Mouse (Mus musculus) limb, embryonic 14.5 days (tissue): Measurements from ENCODE around the gene Itpr2. TPM values are rescaled to one million over a fixed set of nuclear protein-coding genes. Genes with fewer than 3 reads are reported as not detected.

Experiments
- ATAC-seq: fragments of 200-750 bp; cut with Nextera tagmentation; 2 replicates; pipeline ENCODE4 v1.8.0; 2017; ENCODE audit warnings: low read depth, moderate number of reproducible peaks, moderate TSS enrichment; ENCODE audit not compliant: low FRiP score
- DNase-seq: peaks from one replicate; pipeline ENCODE4 v3.0.0-alpha.2; 2015; ENCODE audit warnings: low spot score
- H3K27ac ChIP-seq: fragments of 300-500 bp; sonication (generic); replicated peaks from 2 replicates; pipeline ENCODE4 v1.5.1; 2014; ENCODE audit warnings: low read depth, mild to moderate bottlenecking, low read length, moderate library complexity, mixed read lengths
- H3K27me3 ChIP-seq: fragments of 300-500 bp; sonication (generic); 2 replicates; pipeline ENCODE4 v1.6.1; 2014; ENCODE audit warnings: low read length, mixed read lengths; ENCODE audit not compliant: control insufficient read depth, insufficient read depth
- H3K36me3 ChIP-seq: fragments of 300-500 bp; sonication (generic); 2 replicates; pipeline ENCODE4 v1.6.1; 2014; ENCODE audit warnings: mild to moderate bottlenecking, low read length, moderate library complexity, mixed read lengths; ENCODE audit not compliant: control insufficient read depth, insufficient read depth
- H3K4me1 ChIP-seq: fragments of 300-500 bp; sonication (generic); 2 replicates; pipeline ENCODE4 v1.6.1; 2014; ENCODE audit warnings: antibody characterized with exemption, low read length, mixed read lengths; ENCODE audit not compliant: control insufficient read depth, insufficient read depth
- H3K4me2 ChIP-seq: fragments of 300-500 bp; sonication (generic); replicated peaks from 2 replicates; pipeline ENCODE4 v1.6.1; 2014; ENCODE audit warnings: low read depth, mild to moderate bottlenecking, low read length, moderate library complexity; ENCODE audit not compliant: severe bottlenecking
- H3K4me3 ChIP-seq: fragments of 300-500 bp; sonication (generic); replicated peaks from 2 replicates; pipeline ENCODE4 v1.5.1; 2014; ENCODE audit warnings: low read length
- H3K9ac ChIP-seq: fragments of 300-500 bp; sonication (generic); 2 replicates; pipeline ENCODE4 v1.6.1; 2014; ENCODE audit warnings: mild to moderate bottlenecking, low read depth, low read length, moderate library complexity; ENCODE audit not compliant: severe bottlenecking
- H3K9me3 ChIP-seq: fragments of 300-500 bp; sonication (generic); 2 replicates; pipeline ENCODE4 v1.6.1; 2016; ENCODE audit warnings: low read length; ENCODE audit not compliant: control insufficient read depth
- POLR2A ChIP-seq: fragments of 200-500 bp; IDR thresholded peaks from 2 replicates; pipeline ENCODE4 v1.8.0; 2012; ENCODE audit warnings: inconsistent platforms, mild to moderate bottlenecking, moderate library complexity, borderline replicate concordance; ENCODE audit not compliant: insufficient read depth, insufficient read length; ENCODE audit errors: extremely low read depth
- WGBS: fragments of 180-500 bp; shearing (Covaris S2); extraction: QIAGEN DNeasy Blood & Tissue Kit; methylation state at CpG from one replicate; pipeline ENCODE4 v1.1.7; 2014; 5-methylcytosine and 5-hydroxymethylcytosine counted together
- polyA plus RNA-seq, 2 experiments: library from polyadenylated mRNA; depleted of rRNA in 1 of 2; stranded (reverse) in 1 of 2; unstranded in 1 of 2; fragments of >200 nt; fragmentation: Nextera tagmentation in 1 of 2; extraction: Ambion mirVana in 1 of 2; gene quantifications; 2 replicates each; pipeline versions ENCODE4 v1.2.1 to v1.2.3; 2012 to 2014

The Itpr2 gene
- polyA plus RNA-seq, 2 experiments, result 4.7 to 11.3 TPM

- Histone ChIP-seq H3K27ac (no peak overlapping the region), H3K4me1 (no peaks in the 10 kb centered on the region), H3K27me3 (no peaks in the 10 kb centered on the region), H3K9me3 (no peaks in the 10 kb centered on the region), H3K4me3 (no peak overlapping the region), H3K36me3 (no peaks in the 10 kb centered on the region), H3K9ac (no peak overlapping the region), H3K4me2 (no peak overlapping the region)
- ATAC-seq, result no peak
- TF ChIP-seq POLR2A, result no peak
- DNase-seq, result no peak
- WGBS, result 93% methylated on average over 7 of the region's 7 CpGs
Measured at GRCm38 (mm10) chr6:146197868-146198379, 304.1 kb downstream of the Itpr2 start.

GRCm38 (mm10) chr6:146196701-146197100, 305.3 kb downstream of the Itpr2 start:
- Histone ChIP-seq H3K4me1 (no peaks in the 10 kb centered on the region), H3K27ac (no peak overlapping the region), H3K27me3 (no peaks in the 10 kb centered on the region), H3K4me2 (no peak overlapping the region), H3K9me3 (no peaks in the 10 kb centered on the region), H3K4me3 (no peak overlapping the region), H3K36me3 (no peaks in the 10 kb centered on the region), H3K9ac (no peak overlapping the region)
- no peak for ATAC-seq
- TF ChIP-seq POLR2A, result no peak
- 83% methylated on average over 1 of the region's 1 CpGs for WGBS
- no peak for DNase-seq

- TF ChIP-seq POLR2A, result no peak
- WGBS, result 84% methylated on average over 7 of the region's 7 CpGs
- H3K36me3 ChIP-seq, result no peaks in the 10 kb centered on the region
- H3K27ac ChIP-seq, result no peak overlapping the region
- no peak for DNase-seq
- no peak overlapping the region for H3K4me2 ChIP-seq
- H3K4me1 ChIP-seq, result no peaks in the 10 kb centered on the region
- H3K27me3 ChIP-seq, result no peaks in the 10 kb centered on the region
- H3K9me3 ChIP-seq, result no peaks in the 10 kb centered on the region
- H3K9ac ChIP-seq, result no peak overlapping the region
- no peak overlapping the region for H3K4me3 ChIP-seq
- no peak for ATAC-seq
Measured at GRCm38 (mm10) chr6:146195854-146196457, 306.1 kb downstream of the Itpr2 start.

GRCm38 (mm10) chr6:146191931-146192330, 310.1 kb downstream of the Itpr2 start:
- H3K27ac ChIP-seq, result no peak overlapping the region
- H3K27me3 ChIP-seq, result no peaks in the 10 kb centered on the region
- no peak overlapping the region for H3K4me2 ChIP-seq
- H3K4me3 ChIP-seq, result no peak overlapping the region
- no peaks in the 10 kb centered on the region for H3K9me3 ChIP-seq
- no peak overlapping the region for H3K9ac ChIP-seq
- ATAC-seq (no peak), DNase-seq (no peak)
- H3K4me1 ChIP-seq, result peaks cover 12% of the 10 kb centered on the region; the same call in 1 of the 2 replicates
- no peaks in the 10 kb centered on the region for H3K36me3 ChIP-seq
- WGBS, result 74% methylated on average over 5 of the region's 5 CpGs
- TF ChIP-seq POLR2A, result no peak

DNA sequence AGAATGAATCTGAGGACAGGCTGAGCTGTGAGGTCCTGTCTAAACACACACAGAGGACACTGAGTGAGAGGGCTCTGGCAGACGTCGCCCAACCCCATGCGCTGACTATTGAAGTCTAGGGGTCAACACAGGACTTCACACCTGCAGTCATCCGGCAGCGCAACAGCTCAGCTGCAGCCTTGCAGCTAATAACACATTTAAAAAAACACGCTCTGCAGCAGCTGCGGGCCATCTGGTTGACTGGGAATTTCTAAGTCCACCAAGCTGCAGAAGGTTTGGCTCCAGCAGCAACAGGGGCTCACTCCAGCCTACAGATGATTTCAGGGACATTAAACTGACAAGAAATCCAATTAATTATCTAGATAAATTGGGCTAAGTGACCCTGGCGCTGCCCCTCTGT, 312.0 kb downstream of the Itpr2 start:
- ATAC-seq (peak; percentile 65), DNase-seq (peak; percentile 59)
- 14% methylated on average over 8 of the region's 8 CpGs for WGBS
- peaks cover 12% of the 10 kb centered on the region; the same call in 1 of the 2 replicates for H3K4me1 ChIP-seq
- H3K36me3 ChIP-seq, result no peaks in the 10 kb centered on the region
- H3K9ac ChIP-seq, result no peak overlapping the region; the same call in 1 of the 2 replicates
- H3K9me3 ChIP-seq, result no peaks in the 10 kb centered on the region
- H3K4me3 ChIP-seq, result no peak overlapping the region
- peak overlapping the region; percentile 22 for H3K4me2 ChIP-seq
- H3K27ac ChIP-seq, result 0 out of 2 replicates have a peak overlapping the region, but pooled peaks have one; percentile 6
- no peaks in the 10 kb centered on the region for H3K27me3 ChIP-seq
- no peak for TF ChIP-seq POLR2A
